Comparison of ENCODE assay signal across 8 mouse cellular contexts in genomic region chr3:96938738-96939137, GRCm38 (mm10). TPM values are rescaled to one million over a fixed set of nuclear protein-coding genes. Genes with fewer than 3 reads are reported as not detected.
DNase-seq lines count a peak whose midpoint lies in the region; ATAC-seq and TF ChIP-seq lines count a peak whose summit lies in the region.

No protein-coding gene starts in this region.

- H3K9ac ChIP-seq in hindbrain, embryonic 16.5 days (ENCODE audit: low read depth, low read length) = no peak overlapping the region

- peak; percentile 72 for ATAC-seq in Patski
- ATAC-seq in hindbrain, embryonic 16.5 days = peak; percentile 86
- peak; percentile 98 for ATAC-seq in megakaryocyte progenitor cell, adult 5-6 weeks (replicated peaks; ENCODE audit: poor library complexity)

- CTCF ChIA-PET in Patski (lab: Charles Lee) = interaction anchor here (1.0 to 3.0 kb wide), 5 partner anchors 138 to 399 kb away, joined by 3 to 18 read pairs (median 4); no protein-coding TSS in a partner anchor

- no peak overlapping the region for H3K27ac ChIP-seq in hindbrain, embryonic 16.5 days (ENCODE audit: low read depth, low read length)

- peak; percentile 55 for DNase-seq in Patski (ENCODE audit: low read depth, low spot score)
- peak; percentile 96 to 98 for DNase-seq in cerebellum, postnatal 14 days
- peak; percentile 81 for DNase-seq in gastrocnemius, adult 18-20 months (ENCODE audit: low spot score)
- peak; percentile 83 for DNase-seq in left cerebral cortex, adult 11 months (ENCODE audit: low spot score)
- peak; percentile 91 for DNase-seq in right cerebral cortex, postnatal 14 days
- DNase-seq in urinary bladder, postnatal 25 days (ENCODE audit: low spot score) = peak; percentile 85

- no peaks in the 10 kb centered on the region for H3K36me3 ChIP-seq in hindbrain, embryonic 16.5 days (ENCODE audit: control insufficient read depth, insufficient read depth, low read length)

- peaks cover 17% of the 10 kb centered on the region for H3K4me1 ChIP-seq in hindbrain, embryonic 16.5 days (ENCODE audit: control insufficient read depth, insufficient read depth, low read depth, low read length)

- peak overlapping the region; percentile 11; the same call in 1 of the 2 replicates for H3K4me3 ChIP-seq in hindbrain, embryonic 16.5 days (ENCODE audit: low read length)

- H3K27me3 ChIP-seq in Patski = no peaks in the 10 kb centered on the region
- no peaks in the 10 kb centered on the region for H3K27me3 ChIP-seq in hindbrain, embryonic 16.5 days (replicated peaks; ENCODE audit: control insufficient read depth, insufficient read depth, low read length)

- 9% methylated on average over 11 of the region's 11 CpGs for WGBS in hindbrain, embryonic 16.5 days

- peaks cover 3% of the 10 kb centered on the region; the same call in 1 of the 2 replicates for H3K9me3 ChIP-seq in hindbrain, embryonic 16.5 days (ENCODE audit: control insufficient read depth, low read length)

- H3K4me2 ChIP-seq in hindbrain, embryonic 16.5 days (ENCODE audit: low read length) = peak overlapping the region; percentile 41

- POLR2A ChIA-PET in Patski (lab: Charles Lee) = no interaction called here

- in situ Hi-C loops in Patski (cut with MboI; ENCODE audit: low pct_unique_long_range_greater_than_20kb) = loop anchor here (5.0 kb wide), 4 partner anchors 139 to 649 kb away; no protein-coding TSS in a partner anchor

- TF ChIP-seq CTCF in Patski (IDR thresholded peaks at IDR 0.05) = peak; percentile 99

RNA-seq across cellular contexts. Expression of gene Gja8, which starts 12.9 kb away (rescaled TPM):
- 0.01 TPM for polyA plus RNA-seq in Patski (2021)
- total RNA-seq in gastrocnemius, adult 18-20 months (2021) = not detected
- polyA plus RNA-seq in hindbrain, embryonic 16.5 days (2015; fragmentation: Nextera tagmentation; extraction: Ambion mirVana) = 0.03 and 0.04 TPM in 2 replicates
- not detected in 2 replicates for total RNA-seq in megakaryocyte progenitor cell, adult 5-6 weeks (2015)
- not detected in 2 replicates for total RNA-seq in megakaryocyte progenitor cell, adult 5-6 weeks (2017)

RNA-seq across cellular contexts. Expression of gene Gpr89, which starts 33.6 kb away (rescaled TPM):
- polyA plus RNA-seq in Patski (2021) = 45.2 TPM
- total RNA-seq in gastrocnemius, adult 18-20 months (2021) = 10 to 100 TPM; 17.6 to 18.2 TPM
- 35.1 and 41.1 TPM in 2 replicates for polyA plus RNA-seq in hindbrain, embryonic 16.5 days (2015; fragmentation: Nextera tagmentation; extraction: Ambion mirVana)
- total RNA-seq in megakaryocyte progenitor cell, adult 5-6 weeks (2015) = 17.4 and 29.7 TPM in 2 replicates
- 20.0 and 32.5 TPM in 2 replicates for total RNA-seq in megakaryocyte progenitor cell, adult 5-6 weeks (2017)

RNA-seq across cellular contexts. Expression of gene Gja5, which starts 34.2 kb away (rescaled TPM):
- polyA plus RNA-seq in Patski (2021) = 0.13 TPM
- 1 to 10 TPM; 1.7 to 2.8 TPM for total RNA-seq in gastrocnemius, adult 18-20 months (2021)
- 2.1 and 3.3 TPM in 2 replicates for polyA plus RNA-seq in hindbrain, embryonic 16.5 days (2015; fragmentation: Nextera tagmentation; extraction: Ambion mirVana)
- 0.17 TPM in 1 of 2 replicates, not detected in the other for total RNA-seq in megakaryocyte progenitor cell, adult 5-6 weeks (2015)
- not detected in 2 replicates for total RNA-seq in megakaryocyte progenitor cell, adult 5-6 weeks (2017)
